Mouse (Mus musculus): ENCODE results near the gene Fgfr2.
A peak's percentile ranks its signal among the peaks of the same experiment; 100 is the strongest.

Fgfr2 gene

DNA sequence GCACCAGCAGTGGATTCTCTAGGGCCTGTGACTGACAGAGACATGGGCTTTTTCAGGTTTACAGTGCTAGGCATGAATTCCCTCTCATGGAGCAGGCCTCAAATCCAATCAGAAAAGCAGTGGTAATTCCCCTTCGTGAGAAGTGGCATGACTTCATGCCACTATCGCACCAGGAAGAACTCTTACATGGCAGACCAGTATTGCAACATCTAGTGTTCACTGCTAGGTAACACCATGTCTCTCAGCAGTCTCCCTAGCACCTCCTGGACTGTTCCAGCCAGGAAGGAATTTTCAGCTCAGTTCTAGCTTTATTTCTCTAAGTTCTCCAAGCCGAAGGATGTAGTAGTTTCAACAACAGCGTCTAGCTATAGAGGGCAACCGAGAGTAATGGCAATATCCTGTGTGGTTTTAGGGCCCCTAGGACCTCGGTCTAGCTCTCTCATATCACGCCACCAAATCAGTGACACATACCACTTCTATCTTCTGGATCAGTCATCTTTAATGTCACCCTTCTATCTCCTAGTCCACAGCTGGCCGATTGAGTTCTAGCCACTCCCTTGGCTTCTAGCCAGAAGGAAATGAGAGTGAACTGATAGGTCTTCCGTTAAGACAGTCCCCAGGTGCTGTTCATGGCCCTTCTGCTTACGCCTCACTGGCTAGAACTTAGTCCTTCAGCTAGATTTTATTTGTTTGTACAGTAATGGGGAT is 720.6 kb downstream of the Fgfr2 start:
- DNase-seq (ENCODE audit: extremely low read depth, insufficient read length, low spot score), result no peak

DNA sequence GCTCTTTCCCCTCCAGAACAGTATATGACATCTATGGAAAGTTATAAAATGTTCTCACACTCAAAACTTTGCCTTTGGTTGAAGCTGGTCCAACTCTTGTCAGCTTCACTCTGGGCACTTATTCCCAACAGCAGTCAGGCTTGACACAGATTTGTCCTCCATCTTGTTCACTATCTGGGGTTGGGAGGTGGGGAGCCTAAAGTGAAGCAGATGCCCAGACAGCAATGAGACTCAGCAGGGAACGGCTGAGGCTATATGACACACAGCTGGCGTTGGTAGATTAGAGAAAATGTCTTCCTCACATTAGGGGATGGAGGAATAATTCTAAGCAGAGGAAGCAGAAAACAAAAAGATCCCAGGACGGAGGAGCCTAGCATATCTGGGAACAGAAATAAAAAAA is 724.7 kb downstream of the Fgfr2 start:
- DNase-seq (ENCODE audit: extremely low read depth, insufficient read length, low spot score), result no peak

DNA sequence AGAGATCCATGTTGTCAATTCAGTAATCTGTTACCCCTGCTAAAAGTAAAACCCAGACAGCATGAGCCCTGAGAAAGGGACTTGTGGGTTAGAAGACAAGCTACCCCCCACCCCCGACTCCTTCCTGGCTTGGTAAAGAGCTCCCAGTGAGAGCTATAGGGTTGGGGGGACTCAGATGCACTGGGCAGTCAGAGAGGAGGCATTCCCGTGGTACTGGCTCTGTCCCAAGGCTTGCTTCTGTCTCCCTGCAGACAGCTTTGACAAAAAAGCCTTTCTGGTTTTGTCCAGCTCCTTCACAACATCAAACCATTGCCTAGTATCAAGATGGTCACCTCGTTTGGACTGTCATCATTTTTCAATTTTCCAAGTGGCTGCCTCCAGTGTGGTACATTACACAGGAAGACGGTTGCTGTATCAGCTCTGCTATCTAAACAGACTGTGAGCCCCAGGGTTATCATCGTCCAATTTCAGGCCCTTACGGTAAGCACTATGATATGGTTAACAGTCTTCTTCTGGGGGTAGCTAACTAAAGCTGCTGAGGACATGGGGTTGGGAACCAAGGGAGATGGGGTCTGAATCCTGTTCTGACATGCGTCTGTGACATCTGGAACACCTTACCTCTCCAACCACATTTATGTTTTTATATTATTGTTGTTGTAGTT is 726.4 kb downstream of the Fgfr2 start:
- no peak for DNase-seq (ENCODE audit: extremely low read depth, insufficient read length, low spot score)

DNA sequence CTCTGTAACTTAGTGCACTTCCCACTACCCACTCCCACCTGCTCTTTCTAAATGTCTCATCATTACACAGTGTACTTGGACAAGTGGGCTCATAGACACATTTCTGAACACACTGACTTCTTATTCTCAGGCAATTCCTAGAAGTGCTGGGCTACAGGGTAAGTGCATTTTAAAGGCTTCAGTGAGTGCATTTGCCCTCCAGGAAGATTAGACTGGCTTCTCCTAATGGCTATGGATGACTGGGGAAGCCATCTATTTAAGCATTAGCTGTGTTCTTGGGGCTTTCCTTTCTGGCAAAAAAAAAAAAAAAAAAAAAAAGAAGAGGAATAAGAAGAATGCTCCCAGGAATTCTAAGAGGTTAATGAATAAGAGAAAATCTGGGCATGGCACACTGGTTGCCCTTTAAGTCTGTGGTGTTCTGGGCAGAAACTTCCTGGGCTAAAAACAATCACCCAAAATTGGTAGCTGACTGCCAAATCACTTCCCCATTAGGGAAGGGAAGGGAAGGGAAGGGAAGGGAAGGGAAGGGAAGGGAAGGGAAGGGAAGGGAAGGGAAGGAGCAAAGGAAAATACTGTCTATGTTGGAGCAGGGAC is 729.5 kb downstream of the Fgfr2 start:
- DNase-seq (ENCODE audit: extremely low read depth, insufficient read length, low spot score), result no peak

DNA sequence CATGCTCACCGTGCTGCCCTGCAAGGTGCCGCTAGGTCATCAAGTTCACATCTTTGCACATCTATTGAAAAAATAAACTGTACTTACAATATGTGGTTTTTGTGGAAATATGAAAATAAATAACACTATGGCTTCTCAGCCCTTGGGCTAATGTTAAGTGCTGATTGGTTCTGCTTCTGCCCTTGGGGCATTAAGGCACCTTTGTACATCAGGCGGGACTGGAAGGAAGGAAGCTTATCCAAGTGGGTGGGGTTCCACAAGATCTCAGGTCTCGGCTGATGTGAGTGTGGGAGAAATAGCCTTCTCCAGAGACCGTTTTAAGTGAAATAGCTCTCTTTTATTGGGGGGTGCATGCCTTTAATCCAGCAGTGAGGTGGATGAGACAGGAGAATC is 730.1 kb downstream of the Fgfr2 start:
- DNase-seq (ENCODE audit: extremely low read depth, insufficient read length, low spot score), result no peak

DNA sequence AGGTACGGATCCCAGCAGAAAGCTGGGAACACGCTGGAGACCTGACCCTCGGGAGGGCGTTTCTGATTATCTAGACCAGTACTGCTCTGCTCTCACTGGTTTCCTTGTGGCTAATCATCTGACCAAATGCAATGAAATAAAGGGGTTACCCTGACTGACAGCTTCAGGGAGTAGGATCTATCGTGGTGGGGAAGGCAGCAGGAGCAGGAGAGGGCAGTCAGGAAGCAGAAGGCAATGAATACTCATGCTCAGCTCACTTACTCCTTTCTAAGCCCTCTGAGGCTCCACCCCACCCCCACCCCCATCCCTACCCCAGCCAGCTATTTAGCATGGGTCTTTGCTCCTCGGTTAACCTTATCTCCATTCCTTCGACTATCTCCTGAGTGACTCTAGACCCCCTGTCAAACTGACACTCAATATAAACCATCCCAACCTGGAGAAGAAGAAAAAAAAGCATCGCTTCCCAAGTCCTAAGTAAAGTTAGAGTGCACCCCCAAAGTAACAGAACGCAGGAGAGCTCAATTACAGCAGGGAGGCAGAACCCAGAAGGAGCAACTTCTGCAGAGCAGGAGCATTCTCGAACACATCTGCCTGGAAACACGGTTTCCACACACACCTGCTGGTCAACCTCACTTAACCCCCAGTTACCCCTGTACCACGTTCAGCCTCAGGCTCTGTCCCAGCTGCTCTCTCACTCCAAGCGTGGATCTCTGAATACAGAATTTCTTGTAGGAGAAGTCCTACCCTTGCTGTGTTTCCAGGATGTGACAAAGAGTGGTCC is 730.7 kb downstream of the Fgfr2 start:
- no peak for DNase-seq (ENCODE audit: extremely low read depth, insufficient read length, low spot score)

DNA sequence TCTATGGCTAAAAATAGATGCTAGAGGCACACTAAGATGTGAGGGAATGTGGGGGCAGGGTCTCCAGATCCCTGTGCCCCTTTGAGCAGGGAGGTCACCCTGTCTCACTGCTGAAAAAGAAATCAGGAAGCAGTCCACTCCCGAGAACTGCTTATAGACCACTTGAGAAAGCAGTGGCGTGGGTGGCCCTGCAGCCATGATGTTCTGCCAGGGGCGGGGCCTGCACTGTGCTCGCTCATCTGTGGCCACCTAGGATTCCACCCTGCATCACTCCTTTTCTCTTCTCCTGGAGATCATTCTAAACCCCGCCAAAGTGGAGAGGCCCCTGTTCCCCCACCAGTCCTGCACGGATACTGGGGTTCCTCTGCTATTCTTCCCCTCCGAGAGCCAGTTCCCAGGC is 733.7 kb downstream of the Fgfr2 start:
- DNase-seq (ENCODE audit: extremely low read depth, insufficient read length, low spot score), result no peak

DNA sequence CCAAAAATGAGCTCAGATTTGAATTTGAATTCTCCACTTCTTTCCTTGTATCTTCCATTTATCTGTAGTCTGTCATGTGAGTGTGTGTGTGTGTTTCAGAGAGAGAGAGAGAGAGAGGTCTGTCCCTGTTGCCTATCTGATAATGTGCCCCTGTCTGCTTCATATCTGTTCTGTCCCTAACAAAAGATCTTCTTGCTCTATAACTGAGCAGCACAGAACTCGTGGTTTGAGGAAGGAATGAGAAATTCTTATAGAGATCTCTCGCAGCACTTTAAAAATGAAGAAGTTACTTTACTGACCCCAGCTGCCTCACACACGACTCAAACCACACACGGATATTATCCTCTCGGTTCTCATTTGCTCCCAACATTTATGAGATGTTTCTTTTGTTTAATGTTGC is 735.6 kb downstream of the Fgfr2 start:
- DNase-seq (ENCODE audit: extremely low read depth, insufficient read length, low spot score), result no peak

DNA sequence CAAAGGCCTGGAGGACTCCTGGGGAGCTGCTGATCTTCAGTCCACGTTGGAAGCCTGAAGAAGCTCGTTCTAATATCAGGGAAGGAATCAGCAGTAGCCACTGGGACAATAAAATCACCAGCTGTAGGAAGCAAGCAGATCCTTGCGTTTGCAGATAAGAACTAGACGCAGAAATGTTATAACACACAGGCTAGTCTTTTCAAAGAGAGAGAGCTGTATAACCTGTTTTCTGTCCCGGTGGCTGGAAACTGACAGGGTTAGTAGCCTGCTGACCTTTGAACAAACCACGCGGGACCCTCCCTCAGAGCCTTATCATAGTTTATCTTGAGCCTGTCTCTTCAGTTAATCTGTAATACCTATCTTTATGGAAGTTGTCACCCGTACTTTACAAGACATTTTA is 736.8 kb downstream of the Fgfr2 start:
- DNase-seq (ENCODE audit: extremely low read depth, insufficient read length, low spot score), result no peak

DNA sequence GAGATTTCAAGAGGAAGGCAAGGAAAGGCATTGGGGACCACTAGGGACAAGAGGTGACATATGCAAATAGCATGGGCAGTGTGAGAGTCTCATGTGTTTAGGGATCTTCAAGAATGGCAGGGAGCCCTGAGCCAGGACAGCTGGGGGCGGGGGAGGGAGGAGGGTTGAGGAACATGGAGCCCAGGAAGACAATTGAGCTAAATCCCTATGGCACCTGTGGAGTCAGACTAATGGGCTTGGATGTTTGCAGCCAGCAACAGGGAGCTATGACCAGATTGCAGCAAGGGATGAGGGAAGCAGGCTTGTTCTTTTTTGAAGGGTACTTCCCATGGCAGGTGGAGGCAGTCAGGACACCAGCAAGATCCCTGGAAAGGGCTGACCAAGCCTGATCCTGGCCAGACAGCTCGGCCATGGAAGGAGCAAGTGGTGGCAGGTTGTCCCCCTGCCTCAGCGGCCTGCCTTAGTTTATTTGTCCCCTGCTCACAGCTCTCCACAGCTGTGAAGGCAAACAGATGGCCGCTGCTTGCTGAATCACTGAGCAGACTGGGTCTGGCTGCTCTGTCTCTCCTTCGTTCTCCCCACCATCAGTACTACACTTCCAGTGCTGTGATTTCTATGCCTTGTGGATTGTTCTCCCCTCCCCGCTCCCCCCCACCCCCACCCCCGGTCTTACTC is 737.6 kb downstream of the Fgfr2 start:
- no peak for DNase-seq (ENCODE audit: extremely low read depth, insufficient read length, low spot score)

DNA sequence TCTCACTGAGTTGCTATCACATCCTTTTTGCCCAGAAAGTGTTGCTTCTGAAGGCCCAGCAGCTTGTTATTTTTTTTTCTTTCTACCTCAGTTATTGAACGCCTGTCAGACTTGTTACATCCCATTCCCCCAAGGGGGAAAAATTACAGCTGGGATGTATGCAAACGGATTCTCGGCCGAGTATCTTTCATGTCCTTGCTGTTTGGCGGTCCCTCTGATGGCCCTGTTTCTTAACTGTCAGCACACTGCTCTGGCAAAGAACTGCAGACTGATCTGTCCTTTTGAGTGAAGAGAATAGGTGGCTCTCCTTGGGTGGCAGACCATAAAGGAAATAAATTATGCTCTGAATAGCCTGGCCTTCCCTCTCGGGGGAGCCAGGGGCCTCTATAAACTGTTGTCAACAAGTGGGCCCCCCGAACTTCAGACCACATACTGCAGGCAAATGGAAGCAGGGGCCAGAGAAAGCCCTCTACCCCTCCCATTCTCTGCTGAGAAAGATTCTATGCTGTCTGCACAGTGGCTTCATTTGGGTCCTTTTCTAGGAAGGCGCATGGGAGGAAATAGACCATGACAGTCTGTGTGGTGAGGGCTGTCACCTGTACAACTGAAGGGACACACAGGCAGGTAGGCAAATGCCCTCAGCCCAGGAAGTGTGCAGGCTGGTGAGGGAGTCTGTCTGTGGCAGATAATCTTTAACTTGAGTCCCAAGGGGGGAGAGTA is 738.3 kb downstream of the Fgfr2 start:
- DNase-seq (ENCODE audit: extremely low read depth, insufficient read length, low spot score), result no peak

DNA sequence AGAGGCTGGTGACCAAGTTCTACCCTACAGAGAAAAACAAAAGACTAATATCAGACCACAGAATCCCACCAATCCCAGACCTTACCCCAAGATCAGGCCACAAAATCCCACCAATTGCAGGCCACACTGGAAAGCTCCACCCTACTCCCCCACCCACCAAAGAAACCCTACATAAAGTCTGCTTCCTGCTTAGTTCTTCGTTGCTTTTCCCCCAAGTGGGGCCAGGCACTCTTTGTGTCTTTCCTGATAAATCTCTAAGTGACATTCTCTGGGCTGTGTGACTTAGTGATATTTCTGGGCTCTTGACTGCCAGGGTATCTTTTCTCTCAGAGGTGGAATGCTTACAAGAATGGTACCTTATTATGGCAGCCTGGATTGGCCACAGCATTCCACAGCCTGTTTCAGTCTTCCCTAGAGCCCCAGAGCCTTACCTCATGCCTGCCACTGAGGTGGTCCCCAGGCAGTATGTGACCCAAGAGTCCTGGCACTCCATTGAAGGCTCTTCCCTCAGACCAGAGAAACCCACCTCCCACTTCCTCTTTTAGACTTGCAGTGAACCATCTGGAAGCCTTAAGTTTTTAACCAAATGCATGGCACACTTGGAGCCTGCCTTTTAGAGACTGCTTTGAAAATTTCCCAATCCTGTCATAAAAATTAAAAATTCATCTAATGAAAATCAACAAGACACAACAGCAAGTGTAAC is 742.4 kb downstream of the Fgfr2 start:
- DNase-seq (ENCODE audit: extremely low read depth, insufficient read length, low spot score), result no peak

DNA sequence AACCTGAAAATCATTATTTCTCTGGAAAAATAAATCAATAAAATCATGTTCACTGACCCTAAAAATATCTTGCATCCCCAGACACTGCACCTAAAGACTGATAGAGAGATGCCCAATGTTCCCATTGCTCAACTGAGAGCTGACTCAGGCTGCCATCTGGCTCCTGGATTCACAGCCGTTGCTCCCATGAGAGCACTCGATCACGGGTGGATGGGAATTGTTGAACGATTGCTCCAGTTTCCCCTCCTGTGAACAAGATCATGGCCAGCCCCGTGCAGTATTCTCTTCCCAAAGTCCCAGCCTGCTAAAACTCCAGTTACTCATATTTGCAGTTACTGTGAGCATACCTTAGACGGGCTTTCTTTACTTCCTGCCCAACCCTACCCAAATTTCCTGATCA is 745.2 kb downstream of the Fgfr2 start:
- DNase-seq (ENCODE audit: extremely low read depth, insufficient read length, low spot score), result no peak

DNA sequence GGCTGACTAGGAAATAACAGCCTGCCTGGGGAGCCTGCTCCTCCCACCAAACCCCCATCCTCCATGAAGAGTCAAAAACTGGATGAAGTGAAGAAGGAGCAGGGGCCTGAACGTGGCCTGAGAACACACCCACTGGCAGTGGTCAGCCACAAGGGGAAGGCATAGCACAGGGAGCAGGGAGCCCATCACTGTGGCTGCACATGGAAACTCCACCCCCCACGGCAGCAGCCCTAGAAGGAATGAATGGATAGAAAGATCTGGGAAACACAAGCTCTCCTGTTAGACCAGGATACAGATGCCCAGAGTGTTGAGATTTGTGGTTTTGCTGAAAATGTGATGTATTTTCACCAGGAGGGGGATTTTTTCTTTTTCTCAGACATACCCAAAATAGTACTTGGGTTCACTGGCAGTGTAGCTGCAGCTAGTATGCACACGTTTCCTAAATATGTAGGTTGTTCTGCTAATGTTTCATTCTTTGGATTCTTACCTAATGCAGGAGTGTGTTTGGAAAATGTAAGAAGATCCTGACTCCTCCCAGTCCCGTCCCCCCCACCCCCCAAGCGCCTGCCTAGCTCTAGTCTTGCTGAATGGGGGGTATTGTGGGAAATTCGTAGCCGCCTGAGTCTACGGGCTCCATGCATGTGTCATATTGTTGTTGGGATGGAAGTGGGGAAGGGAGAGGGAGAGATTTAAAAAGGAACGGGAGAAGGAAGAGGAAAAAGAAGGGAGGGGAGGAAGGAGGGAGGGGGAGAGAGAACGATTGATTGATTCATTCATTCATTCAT is 749.4 kb downstream of the Fgfr2 start:
- peak; percentile 46 for DNase-seq (ENCODE audit: extremely low read depth, insufficient read length, low spot score)

DNA sequence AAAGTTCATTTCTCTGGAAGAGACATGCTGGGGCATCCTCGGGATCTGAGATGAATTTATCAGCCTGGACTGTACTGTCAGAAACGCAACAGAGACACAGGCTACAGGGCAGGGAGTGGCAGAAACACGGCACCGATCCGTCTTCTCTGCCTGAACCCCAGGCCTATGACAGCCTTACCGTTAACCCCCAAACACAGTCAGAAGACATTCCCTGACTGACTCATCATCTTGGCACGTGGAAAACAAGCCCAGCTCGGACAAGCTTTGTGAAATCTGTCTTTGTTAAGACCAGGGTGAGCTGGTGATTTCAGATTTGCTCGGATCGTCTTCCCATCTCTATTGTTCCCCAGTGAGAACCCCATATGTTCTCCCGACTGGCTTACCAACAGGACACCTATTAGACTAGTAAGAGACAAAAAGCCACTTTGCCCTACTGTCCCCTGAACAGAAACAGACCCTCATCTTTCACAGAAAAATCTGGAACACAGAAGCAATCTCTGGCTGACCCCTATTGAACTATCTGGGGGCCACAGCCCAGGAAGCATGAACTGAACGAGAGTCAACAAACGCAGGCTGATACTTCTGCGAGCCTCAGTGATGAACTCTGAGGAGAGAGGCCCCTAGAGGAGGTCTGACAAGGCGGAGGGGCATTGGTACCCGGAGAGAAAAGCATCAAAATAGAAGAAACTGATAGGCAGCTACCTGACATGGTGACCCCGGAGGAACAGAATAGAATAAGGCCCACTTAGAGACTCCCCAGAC is 750.2 kb downstream of the Fgfr2 start:
- DNase-seq (ENCODE audit: extremely low read depth, insufficient read length, low spot score), result peak; percentile 38

DNA sequence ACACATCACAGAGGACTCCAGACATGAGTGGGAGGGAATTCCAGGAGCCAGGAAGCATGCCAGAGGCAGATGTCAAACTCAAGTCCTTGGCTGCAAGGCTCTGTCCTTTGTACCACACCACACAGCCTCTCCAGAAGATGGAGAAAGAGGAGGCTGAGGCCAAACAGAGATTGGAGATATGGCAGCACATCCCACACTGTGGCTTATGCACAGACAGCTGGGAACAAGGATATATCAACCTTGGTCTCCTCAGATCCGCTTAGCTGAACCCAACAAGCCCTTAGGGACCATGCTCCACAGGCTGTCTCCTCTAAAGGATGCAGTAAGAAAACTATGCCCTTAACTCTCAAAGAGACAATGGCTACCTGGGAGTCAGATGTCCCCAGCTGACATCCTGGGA is 751.3 kb downstream of the Fgfr2 start:
- DNase-seq (ENCODE audit: extremely low read depth, insufficient read length, low spot score), result no peak

DNA sequence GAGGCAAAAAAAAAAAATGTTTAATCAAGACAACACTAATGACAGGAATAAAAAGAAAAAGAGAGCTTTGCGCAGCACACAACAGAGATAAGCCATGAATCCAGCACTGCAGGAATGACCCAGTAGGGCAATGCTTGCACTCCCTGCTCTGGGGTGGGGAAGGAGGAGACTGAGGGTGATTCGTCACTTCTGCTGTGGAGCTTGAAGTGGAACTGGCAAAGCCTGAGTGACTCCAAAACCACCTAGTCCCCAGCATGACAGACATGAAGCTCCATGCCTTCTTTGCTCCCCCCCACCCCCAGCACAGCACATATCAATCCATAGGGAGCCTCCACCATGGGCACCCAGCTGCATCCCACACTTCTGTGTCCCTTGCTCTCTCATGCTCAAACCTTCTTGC is 753.4 kb downstream of the Fgfr2 start:
- DNase-seq (ENCODE audit: extremely low read depth, insufficient read length, low spot score), result no peak

DNA sequence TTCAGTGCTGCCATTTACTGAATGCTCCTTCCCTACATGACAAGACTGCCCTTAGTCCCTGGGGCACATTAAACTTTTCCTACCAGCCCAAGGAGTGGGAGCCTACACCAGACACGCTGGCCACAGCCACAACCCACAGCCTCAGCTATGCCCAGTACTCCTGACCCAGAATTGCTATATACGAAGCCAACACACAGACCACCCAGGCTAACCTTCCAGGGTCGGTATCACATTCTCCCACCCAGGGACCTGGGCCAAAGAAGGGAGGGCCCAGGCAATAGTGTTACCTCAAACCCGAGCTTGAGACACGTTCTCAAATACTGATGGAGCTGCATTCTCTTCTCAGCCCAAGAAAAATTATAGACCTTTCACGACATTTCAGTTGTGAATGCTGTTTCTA is 754.3 kb downstream of the Fgfr2 start:
- no peak for DNase-seq (ENCODE audit: extremely low read depth, insufficient read length, low spot score)
